Mouse (Mus musculus) WW6 (cell line): Measurements from ENCODE around the gene Tmem220.

Experiments
- DNase-seq: peaks from one replicate; pipeline ENCODE4 v3.0.0-alpha.2; 2013; ENCODE audit warnings: low read depth, low spot score

Gene Tmem220

DNA sequence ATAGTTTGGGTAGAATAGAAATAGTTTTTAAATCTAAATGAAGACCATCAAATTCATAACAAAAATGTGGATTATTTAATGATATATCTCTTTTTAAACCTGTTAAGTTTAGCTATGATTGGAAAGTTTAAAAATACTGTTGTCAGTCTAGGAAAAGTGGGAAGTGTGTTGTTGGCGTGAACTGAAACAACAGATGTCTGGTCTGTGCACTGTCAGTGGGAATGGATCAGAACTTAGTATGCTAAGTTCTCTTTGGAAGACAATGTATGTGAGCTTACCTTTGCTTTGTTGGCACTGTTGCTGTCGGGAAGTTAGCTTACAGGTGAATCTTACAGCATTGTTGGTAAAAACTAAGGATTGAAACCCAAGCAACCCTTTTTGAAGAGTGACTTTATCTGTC, 36.4 kb downstream of the Tmem220 start:
- DNase-seq = no peak

DNA sequence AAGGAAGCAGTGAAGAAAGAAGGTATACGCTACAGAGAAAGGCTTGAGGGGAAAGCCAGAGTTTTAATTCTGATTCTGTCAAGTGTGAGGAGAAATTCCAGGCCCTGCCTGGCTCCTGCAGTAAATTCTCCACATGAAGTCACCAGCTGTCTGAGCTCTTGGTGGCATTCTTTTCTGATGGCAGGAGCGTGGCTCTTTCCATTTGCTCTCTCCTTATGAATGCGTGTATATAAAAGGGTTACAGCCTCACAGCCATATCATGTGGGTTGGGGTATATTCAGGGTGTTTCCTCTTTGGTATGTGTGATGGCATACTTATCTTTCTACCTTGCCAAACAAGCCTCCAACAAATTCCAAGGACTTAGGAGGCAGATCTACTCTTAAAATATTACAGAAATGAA, 37.8 kb downstream of the Tmem220 start:
- DNase-seq = no peak

DNA sequence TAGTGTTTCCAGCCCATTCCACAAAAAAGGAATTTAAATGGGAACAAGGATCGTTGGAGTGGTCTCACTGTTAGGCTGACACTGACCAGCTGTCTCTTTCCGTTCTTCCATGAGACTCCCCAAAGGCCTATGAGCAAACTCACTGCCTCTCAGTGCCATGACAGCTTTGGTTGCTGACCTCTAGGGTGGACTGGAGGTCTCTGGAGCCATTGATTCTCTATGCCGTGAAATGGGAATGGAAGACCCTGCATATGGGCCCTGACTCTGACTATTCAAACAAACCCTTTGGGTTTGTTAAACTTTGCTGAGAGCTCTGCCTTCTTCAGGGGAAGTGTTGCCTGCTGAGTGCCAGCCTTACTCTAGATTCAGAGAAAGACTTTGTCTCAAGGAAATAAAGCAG, 42.8 kb downstream of the Tmem220 start:
- no peak for DNase-seq

DNA sequence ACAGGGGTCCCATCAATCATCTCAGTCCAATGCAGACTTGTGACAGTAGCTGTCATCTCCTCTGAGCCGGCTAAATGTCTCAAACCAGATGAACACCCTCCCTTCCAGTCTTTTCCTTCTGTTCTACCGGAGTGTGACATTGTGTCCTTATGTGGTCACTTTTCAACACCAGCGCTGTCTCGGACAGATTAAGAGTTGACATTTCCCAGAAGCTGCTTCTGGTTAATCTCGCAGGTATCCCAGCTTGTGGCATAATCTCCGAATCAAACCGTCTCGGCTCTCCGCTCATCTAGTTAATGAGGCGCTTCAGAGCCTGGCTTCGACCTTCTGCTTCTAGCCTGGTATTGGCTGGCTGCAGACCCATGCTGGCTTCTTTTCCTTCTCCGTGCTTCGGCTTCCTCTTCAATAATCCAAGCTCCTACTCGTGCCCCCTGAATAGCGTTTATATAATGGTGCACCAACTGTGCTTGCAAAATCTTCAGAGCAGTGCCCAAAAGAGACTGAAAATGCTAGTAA, 47.7 kb downstream of the Tmem220 start:
- no peak for DNase-seq

DNA sequence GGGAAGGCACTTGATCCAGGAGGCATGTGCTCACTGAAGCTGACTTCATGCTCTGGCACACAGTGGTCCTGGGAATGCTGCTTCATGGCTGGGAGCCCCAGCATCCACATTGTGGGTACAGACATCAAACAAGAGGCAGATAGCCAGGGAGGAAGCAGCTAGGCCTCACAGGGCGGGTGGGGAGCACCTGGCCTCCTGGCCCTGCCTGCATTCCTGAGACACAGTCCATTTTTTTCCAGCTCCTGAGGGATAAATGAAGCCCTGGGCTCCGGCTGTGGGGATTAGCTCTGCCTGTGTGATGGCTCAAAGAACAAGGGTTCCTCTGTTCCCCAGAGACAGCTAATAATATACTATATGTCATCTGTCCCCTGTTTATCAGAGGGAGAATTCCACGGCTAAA, 50.1 kb downstream of the Tmem220 start:
- DNase-seq = no peak

DNA sequence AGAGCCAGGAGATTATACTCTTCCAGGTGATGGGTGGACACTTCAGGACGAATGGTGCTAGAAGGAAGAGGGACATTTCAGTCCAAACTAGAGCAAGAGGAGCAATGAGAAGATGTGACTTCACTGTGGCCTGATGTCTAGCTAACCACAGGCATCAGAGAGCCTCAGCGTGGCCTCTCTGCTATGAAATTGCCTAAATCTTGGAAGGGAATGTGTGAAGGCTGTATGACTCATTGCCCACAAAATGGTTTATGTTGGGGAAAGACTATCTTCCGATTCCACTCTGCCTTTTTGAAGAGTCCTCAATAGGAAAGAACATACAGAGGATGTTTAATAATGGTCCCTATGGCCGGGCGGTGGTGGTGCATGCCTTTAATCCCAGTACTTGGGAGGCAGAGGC, 51.8 kb downstream of the Tmem220 start:
- DNase-seq = no peak

DNA sequence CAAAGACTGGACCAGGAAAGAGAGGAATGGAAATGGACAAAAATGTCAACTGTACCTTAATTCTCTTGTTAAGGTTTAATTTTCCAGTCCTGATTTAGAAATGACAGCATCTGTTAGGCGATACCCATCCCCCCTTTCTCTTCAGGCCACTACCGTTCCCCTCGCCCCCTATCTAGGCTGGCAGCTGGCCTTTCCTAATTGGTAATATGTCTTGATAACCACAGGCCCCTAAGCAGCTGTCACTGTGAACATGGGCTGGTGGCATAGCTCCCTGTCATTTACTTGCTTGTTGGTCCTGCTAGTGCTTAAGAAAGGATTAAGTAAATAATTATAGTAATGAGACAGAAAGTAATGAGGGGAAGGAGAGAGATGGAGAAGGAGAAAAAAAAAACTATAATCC, 52.5 kb downstream of the Tmem220 start:
- DNase-seq = no peak

DNA sequence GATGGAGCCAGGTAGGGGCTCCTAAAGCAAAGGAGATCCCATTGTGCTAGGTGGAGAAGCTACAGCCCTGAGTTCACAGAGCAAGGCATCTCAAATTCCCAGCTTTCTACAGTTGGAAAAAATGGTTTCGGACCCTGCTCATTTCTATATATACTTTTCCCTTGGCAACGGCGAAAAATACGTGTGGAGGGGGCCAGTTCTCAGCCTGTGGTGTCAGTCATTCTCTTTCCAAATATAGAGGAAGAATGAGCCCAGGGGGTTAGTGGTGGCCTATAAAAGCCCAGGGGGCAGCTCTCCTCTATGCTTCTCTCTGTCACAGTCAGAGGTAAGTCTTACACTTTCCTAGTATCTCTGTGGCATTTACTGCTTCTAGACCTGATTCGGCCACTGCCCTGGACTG, 53.0 kb downstream of the Tmem220 start, which contains the start of gene Myh3:
Gene Myh3 (plus strand): TSS at position 301 of the 400 bp plus-strand sequence.
- no peak for DNase-seq

DNA sequence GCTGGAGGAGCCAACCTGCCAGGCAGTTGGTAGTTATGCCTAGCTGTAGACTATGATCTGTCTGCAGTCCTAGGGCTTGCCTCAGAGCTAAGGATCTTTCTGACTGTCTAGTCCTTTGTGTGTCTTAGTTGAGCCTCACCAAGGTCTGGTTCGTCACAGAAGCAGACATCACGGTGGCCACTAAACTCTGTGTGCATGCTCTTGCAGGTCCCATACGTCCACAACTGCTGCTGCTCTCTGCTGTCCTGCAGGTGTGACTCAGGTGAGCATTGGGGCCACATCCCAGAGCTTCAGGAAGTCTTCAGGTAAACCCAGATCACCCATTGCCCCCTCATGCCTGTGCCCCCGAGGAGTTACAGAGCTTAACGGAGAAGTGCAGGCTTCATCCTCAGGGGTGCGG, 53.9 kb downstream of the Tmem220 start:
- DNase-seq = no peak

DNA sequence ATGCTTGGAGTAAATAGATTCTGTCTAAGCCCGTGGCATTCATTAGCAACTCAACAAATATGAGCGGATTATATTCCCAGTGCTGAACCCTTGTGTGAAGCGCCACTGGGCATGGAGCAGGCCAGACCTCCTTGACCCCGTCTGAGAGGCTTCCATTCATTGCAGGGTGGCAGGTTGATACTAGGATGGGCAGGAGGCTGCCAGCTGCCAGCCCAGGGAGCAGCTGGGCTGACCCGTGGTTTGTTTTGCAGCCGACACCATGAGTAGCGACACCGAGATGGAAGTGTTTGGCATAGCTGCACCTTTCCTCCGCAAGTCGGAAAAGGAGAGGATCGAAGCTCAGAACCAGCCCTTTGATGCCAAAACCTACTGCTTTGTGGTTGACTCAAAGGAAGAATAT, 54.8 kb downstream of the Tmem220 start:
- DNase-seq = no peak

DNA sequence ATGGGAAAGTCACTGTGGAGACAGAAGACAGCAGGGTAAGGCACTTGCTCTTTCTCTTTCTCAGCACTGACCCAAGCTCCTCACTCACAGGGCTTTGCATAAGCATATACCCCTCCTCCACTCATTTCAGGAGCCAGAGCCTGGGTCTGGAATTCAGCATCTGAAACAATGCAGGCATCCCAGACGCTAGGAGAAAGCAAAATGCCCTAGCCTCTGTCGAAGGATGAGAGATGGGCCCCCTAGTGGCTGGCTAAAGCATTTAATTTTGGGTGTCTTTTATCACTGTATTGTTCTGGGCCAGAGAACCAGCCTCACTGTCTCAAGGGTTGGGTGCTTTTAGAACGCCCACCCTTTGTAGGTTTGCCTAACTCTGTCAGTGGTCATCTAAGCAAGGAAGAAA, 55.2 kb downstream of the Tmem220 start:
- peak; percentile 67 for DNase-seq

DNA sequence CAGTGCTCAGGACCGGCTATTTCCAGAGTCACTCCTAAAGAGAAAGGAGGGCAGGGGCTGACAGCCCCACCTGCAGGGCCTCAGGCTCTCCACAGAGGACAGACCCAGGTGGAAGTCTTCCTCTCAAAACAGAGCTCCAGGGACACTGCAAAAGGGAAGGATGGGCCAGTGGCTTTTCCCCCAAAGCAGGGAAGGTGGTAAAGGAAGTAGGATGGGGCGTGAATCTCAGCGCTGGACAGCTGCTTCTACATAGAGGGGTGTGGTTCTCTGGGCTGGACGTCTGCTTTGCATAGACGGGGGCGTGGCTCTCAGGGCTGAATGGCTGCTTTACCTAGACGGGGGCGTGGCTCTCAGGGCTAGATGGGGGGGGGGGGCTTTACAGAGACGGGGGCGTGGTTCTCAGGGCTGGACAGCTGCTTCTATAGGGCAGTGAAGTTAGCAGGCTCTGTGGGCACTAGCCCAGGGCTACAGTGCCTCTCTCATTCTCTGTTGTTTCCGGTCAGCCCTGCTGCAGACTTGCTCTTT, 56.2 kb downstream of the Tmem220 start:
- no peak for DNase-seq

DNA sequence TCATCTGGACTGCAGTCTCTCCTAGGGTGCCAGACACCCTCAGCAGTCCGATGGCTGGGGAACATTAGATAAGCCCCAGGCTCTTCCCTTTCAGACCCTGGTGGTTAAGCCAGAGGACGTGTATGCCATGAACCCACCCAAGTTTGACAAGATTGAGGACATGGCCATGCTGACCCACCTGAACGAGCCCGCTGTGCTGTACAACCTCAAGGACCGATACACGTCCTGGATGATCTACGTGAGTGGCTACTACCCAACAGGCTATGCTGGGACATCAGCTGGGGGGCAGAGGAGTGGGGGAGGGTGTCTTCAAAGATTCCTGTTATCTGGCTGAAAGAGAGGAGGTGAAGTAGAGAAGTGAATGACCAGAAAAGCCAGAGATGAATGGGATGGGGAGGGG, 57.2 kb downstream of the Tmem220 start:
- no peak for DNase-seq

DNA sequence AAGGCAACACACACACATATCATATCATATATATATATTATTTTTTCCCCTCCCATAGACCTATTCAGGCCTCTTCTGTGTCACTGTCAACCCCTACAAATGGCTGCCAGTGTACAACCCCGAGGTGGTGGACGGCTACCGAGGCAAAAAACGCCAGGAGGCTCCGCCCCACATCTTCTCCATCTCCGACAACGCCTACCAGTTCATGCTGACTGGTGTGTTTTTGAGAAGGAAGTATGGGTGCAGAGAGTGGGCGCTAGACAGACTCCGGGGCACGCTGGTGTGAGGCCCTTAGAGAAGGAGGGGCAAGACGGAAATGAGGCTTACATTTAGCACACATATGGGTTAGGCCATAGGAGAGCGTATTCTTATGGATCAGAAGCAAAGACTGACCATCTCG, 57.8 kb downstream of the Tmem220 start:
- no peak for DNase-seq

DNA sequence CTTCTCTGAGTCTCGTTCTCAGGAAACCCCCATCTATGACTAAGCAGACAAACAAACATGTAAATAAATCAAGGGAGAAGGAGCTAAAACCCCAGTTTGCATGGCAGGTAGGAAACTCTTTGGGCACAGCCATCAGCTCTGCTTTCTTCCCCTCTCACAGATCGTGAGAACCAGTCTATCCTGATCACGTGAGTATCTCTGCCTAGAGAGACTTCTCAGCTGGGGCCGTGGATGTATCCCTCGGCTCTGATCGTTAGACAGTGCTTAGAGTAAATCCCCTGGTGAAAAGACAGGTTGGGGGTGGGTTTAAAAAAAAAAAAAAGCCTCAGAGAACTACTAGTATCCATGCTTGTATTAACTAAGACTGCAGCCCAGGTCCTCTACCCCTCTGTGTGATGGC, 58.3 kb downstream of the Tmem220 start:
- DNase-seq = no peak

DNA sequence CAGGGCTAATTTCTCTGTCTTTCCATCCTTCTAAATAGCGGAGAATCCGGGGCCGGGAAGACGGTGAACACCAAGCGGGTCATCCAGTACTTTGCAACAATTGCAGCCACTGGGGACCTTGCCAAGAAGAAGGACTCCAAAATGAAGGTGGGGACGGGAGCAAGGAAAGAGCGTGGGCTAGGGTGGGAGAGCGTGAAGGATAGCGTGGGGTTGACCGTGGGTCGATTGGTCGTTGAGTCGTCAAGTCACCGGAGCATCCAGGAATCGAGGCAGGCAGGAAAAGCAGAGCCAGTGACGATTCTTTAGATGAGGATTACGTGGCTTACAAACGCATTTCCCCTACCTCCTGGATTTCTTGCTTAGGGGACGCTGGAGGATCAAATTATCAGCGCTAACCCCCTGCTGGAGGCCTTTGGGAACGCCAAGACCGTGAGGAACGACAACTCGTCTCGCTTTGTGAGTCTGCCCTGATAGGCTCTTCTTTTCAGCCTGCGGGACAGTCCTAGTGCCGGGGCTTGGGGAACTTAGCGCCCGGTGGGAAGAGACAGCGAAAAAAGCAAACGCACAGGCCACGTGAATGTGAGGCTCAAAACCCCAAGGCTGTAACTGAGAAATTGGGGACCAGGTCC, 58.9 kb downstream of the Tmem220 start:
- DNase-seq = no peak
